Mouse (Mus musculus): ENCODE measurements around the gene Hdac4.

GRCm38 (mm10) chr1:91917596-91917995 lies 277.9 kb downstream of the Hdac4 start:
- TF ChIP-seq CTCF (IDR thresholded peaks at IDR 0.05; ENCODE audit: borderline replicate concordance, insufficient read depth, low read length) (no peak), POLR2A (IDR thresholded peaks at IDR 0.05; ENCODE audit: low read depth, low read length) (no peak)
